Mouse (Mus musculus): ENCODE measurements around the gene Fam78b.

The Fam78b gene

GRCm38 (mm10) chr1:167032046-167032648 is 30.9 kb downstream of the Fam78b start:
- in situ Hi-C loops (cut with MboI, MseI), result no loop called here

- in situ Hi-C loops (cut with MboI, MseI), result no loop called here
Observed at GRCm38 (mm10) chr1:167034435-167034834, 33.2 kb downstream of the Fam78b start.

GRCm38 (mm10) chr1:167042558-167042957 is 41.3 kb downstream of the Fam78b start:
- in situ Hi-C loops (cut with MboI, MseI), result loop anchor here (10.0 kb wide), 1 partner anchor 258 kb away; no protein-coding TSS in a partner anchor

DNA sequence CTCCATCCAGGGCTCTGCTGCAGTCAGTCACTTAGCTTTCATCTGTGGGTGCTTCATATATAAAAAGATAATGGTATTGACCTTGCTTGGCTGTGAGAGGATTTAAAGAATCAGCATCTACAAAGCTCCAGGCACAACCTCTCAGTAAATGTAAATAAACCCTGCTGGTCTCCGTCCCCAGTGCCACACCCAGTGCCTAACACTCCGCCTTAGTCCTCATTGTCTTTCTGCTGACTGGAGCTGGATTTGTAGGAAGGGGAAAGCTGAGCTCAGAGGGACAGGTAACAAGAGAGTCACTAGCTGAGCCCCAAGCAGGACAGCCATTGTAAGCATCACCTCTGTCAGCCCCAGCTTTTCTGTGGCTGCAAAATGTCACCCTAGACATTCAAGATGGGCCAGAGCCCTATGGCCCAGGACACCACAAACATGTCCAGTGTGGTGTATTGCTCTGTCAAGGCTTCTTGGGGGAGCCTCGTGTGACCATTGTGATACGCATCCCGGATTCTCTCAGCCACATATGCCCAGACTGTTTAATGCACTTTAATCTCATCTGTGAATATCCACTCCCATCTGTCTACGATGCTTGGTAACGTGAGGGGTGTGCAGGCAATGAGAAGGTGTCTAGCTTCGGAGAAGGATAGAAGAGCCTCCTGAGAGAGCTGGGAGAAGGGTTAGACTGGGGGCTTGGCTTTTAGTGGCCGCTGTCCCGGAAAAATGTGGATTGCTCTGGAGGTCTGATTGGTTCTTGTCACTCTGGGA is 45.1 kb downstream of the Fam78b start:
- in situ Hi-C loops (cut with MboI, MseI), result loop anchor here (10.0 kb wide), 1 partner anchor 262 kb away; no protein-coding TSS in a partner anchor

- in situ Hi-C loops (cut with MboI, MseI), result no loop called here
Observed at GRCm38 (mm10) chr1:167050859-167051258, 49.6 kb downstream of the Fam78b start.

GRCm38 (mm10) chr1:167054029-167054428 is 52.8 kb downstream of the Fam78b start:
- in situ Hi-C loops (cut with MboI, MseI), result no loop called here

DNA sequence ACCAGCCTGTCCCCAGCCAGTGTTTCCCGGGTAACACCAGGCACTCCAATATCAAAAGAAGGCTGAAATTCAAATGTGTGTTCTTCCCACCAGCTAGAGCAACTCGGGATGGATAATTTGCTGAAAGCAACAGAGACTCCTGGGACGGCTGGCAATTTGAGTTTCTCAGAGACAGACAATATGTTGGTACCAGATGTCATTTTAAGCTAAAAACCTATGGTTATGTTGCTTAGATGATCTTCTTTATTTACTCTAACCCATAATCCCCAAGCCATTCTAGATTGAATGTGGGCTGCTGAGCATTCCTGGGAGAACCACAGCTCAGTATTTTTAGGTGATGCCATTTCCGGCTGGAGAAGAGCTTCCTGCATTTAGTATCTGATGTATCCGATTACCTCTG is 56.3 kb downstream of the Fam78b start:
- in situ Hi-C loops (cut with MboI, MseI), result no loop called here

- in situ Hi-C loops (cut with MboI, MseI), result no loop called here
Observed at GRCm38 (mm10) chr1:167059550-167060285, 58.5 kb downstream of the Fam78b start.

- in situ Hi-C loops (cut with MboI, MseI), result no loop called here
Observed at GRCm38 (mm10) chr1:167063971-167064370, 62.8 kb downstream of the Fam78b start.

DNA sequence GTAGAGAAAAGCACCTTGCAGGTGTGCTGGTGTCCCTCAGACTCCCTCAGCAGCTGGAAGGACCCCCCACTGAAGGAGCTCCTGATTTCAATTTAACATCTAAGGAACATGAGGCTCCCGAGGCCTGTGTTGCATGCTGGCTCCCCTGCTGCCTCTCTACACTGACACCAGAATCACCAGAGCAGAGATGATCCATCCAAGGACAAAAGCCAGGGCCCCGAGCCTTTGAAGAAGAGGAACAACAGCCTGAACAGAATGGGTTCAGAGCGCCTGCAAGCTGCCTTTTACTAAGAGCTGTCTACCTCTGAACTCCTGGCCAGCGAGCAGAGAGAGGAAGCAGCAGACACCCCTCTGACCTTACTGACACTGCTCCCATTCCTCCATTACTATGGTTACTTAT is 64.3 kb downstream of the Fam78b start:
- in situ Hi-C loops (cut with MboI, MseI), result no loop called here

GRCm38 (mm10) chr1:167065986-167066385 is 64.8 kb downstream of the Fam78b start:
- in situ Hi-C loops (cut with MboI, MseI), result no loop called here

GRCm38 (mm10) chr1:167066933-167067341 is 65.7 kb downstream of the Fam78b start:
- in situ Hi-C loops (cut with MboI, MseI), result no loop called here

DNA sequence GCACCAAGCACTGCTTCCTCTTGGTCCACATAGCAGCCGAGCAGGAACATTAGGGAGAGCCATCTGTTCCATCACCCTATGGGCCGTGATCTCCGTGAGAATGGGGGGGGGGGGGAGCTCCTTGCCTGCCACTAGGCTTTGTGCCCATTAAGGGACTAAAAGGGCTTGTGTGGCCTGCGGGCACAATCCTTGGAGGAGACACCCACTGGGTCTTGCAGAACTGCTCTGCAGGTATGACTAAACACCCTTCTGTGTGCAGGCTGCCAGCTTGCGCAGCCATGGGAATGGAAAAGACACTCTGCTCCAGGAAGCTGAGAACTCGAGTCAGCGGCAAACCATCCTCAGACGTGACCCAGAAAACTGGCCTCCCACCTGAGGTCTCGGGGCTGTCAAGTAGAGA is 68.5 kb downstream of the Fam78b start:
- in situ Hi-C loops (cut with MboI, MseI), result no loop called here

GRCm38 (mm10) chr1:167070306-167070705 is 69.1 kb downstream of the Fam78b start:
- in situ Hi-C loops (cut with MboI, MseI), result no loop called here

DNA sequence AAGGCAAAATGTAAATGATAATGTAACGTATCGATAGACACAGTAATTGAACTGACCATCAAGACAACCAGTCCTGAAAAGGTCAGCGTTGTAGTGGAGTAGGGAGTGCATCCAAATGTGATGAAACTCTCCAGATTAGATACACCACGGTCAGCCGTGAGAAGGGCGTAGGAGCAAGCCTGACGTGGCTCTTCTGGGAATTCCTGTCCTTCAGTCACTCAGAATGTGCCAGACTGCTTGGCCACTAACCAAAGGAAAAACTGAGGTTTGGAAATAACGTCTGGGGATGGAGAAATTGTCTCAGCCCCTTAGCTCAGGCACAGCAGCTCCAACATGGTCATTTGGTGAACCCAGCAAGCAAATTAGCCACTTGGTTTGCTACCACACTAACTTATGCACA is 74.5 kb downstream of the Fam78b start:
- in situ Hi-C loops (cut with MboI, MseI), result no loop called here

DNA sequence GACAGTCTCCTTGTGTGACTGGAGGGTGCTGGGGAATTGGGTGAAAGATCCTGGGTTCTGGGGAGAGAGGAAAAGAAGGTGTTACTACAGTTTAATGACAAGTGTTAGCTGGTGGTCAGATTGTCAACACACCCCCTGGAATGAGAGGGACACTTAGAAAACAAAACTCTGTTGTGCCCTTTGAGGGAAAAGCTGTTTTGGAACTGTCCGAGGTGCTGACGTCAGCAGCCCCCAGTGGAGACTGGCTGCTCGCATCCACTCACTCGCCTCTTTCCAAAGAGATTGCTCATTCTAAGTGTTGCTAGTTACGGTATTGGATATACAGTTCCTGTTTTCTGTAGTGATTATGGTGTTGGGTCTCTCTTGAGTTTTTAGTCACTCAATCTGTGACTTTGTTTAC is 78.3 kb downstream of the Fam78b start:
- in situ Hi-C loops (cut with MboI, MseI), result no loop called here

DNA sequence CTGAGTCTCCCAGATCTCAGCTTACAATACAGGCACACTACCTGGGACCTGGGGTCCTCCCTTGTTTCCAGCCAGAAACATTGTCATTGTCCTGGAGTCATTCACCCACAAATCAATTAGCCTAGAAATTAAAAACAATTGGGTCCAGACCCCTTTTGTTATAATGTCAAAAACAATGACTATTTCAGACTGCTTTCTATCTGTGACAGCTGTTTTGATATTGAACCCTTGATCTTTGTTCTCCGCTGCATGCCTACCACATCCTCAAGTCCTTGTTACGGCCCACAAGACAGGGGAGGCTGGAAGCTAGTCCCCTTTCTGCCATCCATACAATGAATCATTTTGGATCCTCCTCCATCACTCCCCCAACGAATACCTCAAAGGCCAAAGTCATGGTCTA is 80.7 kb downstream of the Fam78b start:
- in situ Hi-C loops (cut with MboI, MseI), result no loop called here

DNA sequence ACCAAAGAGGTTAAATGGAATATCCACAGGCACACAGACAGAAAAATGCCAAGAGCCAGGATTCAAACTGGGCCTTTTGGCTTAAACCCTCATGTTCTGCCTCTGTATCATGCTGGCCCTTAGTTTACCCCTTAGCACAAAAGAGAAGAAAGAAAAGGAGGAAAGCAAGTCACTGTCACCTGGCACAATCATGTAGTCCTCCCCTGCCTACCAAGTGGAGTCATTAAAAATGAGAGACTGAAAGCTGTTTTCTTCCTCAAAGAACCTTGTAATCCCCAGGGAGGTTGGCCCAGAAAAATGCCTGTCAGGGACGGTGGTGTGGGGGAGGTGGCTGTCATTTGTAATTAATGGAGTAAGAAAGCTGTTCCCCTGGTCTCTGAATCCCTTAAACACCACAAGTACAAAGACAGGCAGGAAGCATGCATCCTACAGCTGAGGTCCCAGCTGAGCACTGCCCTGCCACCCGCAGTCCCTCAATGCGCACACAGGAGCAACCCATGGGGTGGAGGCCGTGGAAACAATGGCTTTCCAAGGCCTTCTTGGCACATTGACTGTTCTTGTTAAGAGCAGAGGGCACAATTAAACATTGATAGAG is 81.4 kb downstream of the Fam78b start:
- in situ Hi-C loops (cut with MboI, MseI), result no loop called here

DNA sequence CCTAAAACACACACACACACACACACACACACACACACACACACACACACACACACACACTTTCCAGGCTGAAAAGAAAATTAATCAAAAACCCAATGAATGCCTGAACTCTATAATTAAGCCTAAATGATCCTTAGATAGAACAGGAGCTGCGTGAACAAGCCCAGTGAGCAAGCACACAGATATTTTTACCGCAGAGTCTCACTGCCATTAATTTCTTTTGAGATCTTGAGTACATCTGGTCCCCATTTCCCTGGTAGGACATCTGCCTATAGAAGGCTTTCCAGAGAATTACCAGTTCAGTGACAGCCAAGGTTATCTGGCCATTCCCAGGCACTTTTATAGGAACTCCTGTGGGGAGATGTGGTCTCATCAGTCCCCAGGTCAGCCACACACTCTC is 82.0 kb downstream of the Fam78b start:
- in situ Hi-C loops (cut with MboI, MseI), result no loop called here

DNA sequence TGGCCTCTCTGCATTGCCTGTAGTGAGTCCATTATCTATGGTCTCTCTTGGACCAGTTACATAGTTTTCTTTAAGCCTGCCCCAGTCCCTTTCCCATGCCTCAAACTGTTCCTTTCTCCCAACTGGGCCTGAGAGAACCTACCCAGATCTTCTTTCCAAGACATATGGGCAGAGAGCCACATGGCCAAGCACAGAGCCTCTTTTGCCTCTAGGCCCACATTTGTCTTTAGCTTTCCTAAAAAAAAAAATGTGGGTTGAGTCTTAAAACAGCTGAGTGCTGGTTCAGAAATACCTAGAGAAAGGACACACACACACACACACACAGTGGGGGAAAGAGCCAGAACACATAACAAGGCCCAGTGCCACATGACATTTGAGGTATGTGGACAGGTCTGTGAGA is 83.1 kb downstream of the Fam78b start:
- in situ Hi-C loops (cut with MboI, MseI), result no loop called here

- in situ Hi-C loops (cut with MboI, MseI), result loop anchor here (5.0 kb wide), 1 partner anchor 107 kb away; no protein-coding TSS in a partner anchor
Observed at GRCm38 (mm10) chr1:167085461-167085860, 84.2 kb downstream of the Fam78b start.

DNA sequence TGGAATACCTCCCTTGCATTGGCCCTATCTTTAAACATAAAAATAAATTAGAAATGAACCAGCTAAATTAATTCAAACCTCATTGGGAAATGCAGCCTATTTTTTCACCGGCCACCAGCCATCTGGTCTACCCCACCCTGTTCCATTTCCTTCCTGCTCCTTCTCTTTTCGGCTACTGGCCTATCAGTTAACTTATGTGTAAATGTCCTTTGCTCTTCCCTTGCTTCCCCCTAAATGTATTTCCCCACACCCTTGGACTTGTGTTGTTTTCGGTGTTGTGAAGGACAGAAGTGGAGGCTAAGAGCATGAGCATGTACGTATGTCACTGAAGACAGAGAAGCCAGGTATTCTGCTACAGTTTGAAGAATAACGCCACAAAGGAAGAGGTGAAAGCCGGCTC is 89.2 kb downstream of the Fam78b start:
- in situ Hi-C loops (cut with MboI, MseI), result no loop called here

Measured in T-helper 1 cell (primary cell).